Mouse (Mus musculus) c-Kit-positive CD71-negative TER-119-negative erythroid progenitor cells, embryonic 14.5 days (primary cell): ENCODE measurements around the gene Hist1h3c.
"Not testable (repeated sequence)": the region's sequence is repeated elsewhere in the genome, so short reads cannot be mapped to it uniquely, and the experiment has no call there.

Source experiments
- DNase-seq: peaks from one replicate; pipeline ENCODE4 v3.0.0-alpha.2; 2013; ENCODE audit warnings: low read depth

Hist1h3c gene

DNA sequence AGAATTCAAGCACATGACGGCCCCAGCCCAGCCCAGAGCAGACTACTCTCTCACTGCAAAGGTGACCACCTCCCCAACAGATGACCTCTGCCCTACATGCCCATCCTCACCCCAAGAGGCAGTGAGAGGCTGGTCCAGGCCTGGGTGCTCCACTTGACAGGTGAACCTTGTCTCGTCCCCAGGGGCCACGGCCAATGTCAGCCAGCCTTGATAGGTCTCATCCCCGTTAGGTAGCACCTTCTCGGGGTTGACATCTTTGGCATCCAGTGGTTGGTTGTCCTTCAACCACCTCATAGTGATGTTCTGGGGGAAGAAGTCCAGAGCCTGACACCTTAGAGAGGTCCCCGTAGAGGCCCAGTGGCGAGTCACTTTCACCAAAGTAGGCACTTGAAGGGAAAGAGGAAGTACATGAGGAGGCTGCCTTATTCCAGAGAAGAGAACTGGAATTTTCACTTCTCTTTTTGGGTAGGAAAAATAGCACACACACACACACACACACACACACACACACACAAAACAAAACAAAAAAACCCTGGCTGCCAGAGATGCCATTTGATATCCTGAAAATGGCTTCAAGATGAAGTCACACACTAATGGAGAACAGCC is 39.5 kb downstream of the Hist1h3c start:
- DNase-seq: no peak

GRCm38 (mm10) chr13:23702801-23703200 is 42.6 kb downstream of the Hist1h3c start:
- not testable (repeated sequence) for DNase-seq

- no peak for DNase-seq
Measured at GRCm38 (mm10) chr13:23702220-23702619, 43.2 kb downstream of the Hist1h3c start.

- no peak for DNase-seq
Measured at GRCm38 (mm10) chr13:23700786-23701520, 44.4 kb downstream of the Hist1h3c start.

- DNase-seq: no peak
Measured at GRCm38 (mm10) chr13:23699767-23700166, 45.6 kb downstream of the Hist1h3c start.

- no peak for DNase-seq
Measured at GRCm38 (mm10) chr13:23698996-23699395, 46.4 kb downstream of the Hist1h3c start.

DNA sequence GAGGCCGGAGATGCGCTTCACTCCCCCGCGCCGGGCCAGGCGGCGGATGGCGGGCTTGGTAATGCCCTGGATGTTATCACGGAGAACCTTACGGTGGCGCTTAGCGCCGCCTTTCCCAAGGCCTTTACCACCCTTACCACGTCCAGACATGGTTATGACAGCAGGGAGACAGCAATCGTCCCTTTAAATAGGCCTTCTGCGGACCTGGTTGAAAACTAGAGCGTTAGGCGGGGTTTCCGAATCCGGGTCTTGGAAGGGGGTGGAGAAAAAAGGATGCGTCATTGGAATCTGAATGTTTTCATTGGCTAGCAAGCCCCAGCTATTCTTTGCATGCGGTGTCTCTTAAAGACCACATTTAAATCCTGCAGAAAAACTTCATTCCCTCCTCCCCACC is 47.1 kb downstream of the Hist1h3c start, which contains the start of gene Hist1h4c:
Gene Hist1h4c (minus strand): TSS at position 155 of the 394 bp plus-strand sequence.
- DNase-seq: peak; percentile 99

DNA sequence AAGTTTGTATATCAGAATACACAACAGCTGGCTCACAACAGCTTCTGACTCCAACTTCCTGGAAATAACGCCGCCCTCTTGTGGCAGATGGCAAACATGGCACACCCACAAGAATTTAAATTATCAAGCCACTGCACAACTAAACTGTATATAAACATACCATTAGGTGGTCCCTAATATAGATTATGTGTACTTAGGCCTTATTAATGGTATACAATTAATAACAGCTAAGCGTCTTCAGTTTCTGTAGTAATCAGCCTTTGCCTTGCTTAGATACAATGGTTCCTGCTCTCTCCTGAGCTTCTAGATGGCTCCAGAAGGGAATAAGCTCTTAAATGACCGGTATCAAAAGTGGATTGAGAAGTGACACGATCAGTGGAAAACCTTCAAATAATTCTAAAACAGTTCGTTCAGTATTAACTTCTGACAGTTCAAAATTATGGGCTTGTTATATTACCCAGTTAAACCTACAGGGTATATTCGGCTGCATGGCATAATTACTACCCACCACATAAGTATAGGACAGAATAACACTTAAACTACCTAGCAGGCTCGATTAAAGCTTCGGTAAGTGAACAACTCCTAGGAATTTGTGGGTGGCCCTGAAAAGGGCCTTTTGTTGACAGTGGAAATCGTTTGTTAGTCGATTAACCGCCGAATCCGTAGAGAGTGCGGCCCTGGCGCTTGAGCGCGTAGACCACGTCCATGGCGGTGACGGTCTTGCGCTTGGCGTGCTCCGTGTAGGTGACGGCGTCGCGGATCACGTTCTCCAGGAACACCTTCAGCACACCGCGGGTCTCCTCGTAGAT is 47.7 kb downstream of the Hist1h3c start:
- no peak for DNase-seq

DNA sequence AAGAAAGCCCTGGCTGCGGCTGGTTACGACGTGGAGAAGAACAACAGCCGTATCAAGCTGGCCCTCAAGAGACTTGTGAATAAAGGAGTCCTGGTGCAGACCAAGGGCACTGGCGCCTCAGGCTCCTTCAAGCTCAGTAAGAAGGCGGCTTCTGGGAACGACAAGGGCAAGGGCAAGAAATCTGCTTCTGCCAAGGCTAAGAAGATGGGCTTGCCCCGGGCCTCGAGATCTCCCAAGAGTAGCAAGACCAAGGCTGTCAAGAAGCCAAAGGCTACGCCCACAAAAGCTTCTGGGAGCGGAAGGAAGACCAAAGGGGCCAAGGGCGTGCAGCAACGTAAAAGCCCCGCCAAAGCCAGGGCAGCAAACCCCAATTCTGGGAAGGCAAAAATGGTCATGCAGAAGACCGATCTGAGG is 49.3 kb downstream of the Hist1h3c start:
- no peak for DNase-seq

GRCm38 (mm10) chr13:23695514-23695913 is 49.9 kb downstream of the Hist1h3c start, which contains the start of gene Hist1h1t:
TSS of gene Hist1h1t (plus strand) at chr13:23695814.
- DNase-seq: no peak
